Mouse (Mus musculus): ENCODE data around the gene Zfp26.

DNA sequence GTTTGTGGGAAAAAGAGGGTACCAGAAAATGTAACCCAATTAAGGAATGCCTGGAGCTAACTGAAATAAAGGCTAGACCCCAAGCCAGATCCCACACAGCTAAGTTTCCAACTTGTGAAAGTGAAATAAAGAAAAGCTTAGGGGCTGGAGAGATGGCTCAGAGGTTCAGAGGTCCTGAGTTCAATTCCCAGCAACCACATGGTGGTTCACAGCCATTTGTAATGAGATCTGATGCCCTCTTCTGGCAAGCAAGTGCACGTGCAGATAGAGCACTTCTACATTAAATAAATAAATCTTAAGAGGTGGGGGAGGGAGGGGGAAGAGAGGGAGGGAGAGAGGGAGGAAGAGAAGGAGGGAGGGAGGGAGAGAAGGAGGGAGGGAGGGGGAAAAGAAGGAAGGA is 48.5 kb downstream of the Zfp26 start:
- no peak for TF ChIP-seq CTCF (IDR thresholded peaks at IDR 0.05; ENCODE audit: low read depth, low read length)
- no peak for TF ChIP-seq POLR2A (IDR thresholded peaks at IDR 0.05; ENCODE audit: borderline replicate concordance, low read depth, low read length)
